Mouse (Mus musculus) kidney, adult 2 months (tissue): ENCODE measurements around the gene Rasgrp1.

Experiments used
- CTCF ChIP-seq: fragments of 200-500 bp; conservative IDR thresholded peaks from 2 replicates; pipeline ENCODE4 v1.5.1; 2011; ENCODE audit warnings: low read depth, mild to moderate bottlenecking, control low read depth, low read length, moderate library complexity, mixed read lengths; ENCODE audit not compliant: insufficient read depth, insufficient read length
- POLR2A ChIP-seq: fragments of 200-500 bp; IDR thresholded peaks from one replicate; pipeline ENCODE4 v1.6.1; 2011; ENCODE audit warnings: low read depth, low read length, control low read depth

- TF ChIP-seq CTCF (no peak), POLR2A (no peak)
These were observed 28.9 kb upstream of the Rasgrp1 start for GRCm38 (mm10) chr2:117371706-117372105.
